Mouse (Mus musculus): ENCODE results near the gene Plekhg3.

Gene Plekhg3

DNA sequence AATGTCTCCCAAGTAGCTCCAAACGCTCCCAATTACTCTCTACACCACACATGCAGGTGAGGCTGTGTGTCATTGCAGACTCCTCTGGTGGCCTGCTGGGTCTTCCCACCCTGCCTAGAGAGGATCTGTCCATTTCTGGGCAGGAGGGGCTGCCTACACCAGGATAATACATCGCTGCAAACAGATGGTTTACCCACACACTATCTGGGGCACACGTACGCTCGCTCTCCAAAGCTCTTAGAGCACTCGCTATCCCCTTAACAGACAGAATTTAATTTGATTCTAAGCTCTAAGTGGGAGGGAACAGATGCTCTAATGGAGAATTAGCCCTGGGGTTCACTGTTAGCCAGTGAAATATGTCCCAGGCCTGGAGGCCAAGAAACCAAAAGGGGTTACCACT is 92.7 kb downstream of the Plekhg3 start:
- DNase-seq (ENCODE audit: low read depth), result no peak

Measured in naive thymus-derived CD4-positive, alpha-beta T cell, adult 2 months (primary cell).